Mouse (Mus musculus): ENCODE results near the gene Fads6.

Gene Fads6

GRCm38 (mm10) chr11:115314249-115314648 is 16.8 kb upstream of the Fads6 start:
- H3K9me3 ChIP-seq (ENCODE audit: low read length) = no peaks in the 10 kb centered on the region; the same call in 1 of the 2 replicates
- H3K27me3 ChIP-seq (ENCODE audit: insufficient read depth, low read length) = peaks cover 82% of the 10 kb centered on the region
- no peak overlapping the region for H3K4me3 ChIP-seq (replicated peaks; ENCODE audit: low read length)
- no peaks in the 10 kb centered on the region for H3K36me3 ChIP-seq (ENCODE audit: insufficient read depth, low read length)
- H3K4me1 ChIP-seq (replicated peaks; ENCODE audit: low read depth, low read length) = peaks cover 20% of the 10 kb centered on the region
- TF ChIP-seq POU5F1 (IDR thresholded peaks at IDR 0.05; ENCODE audit: borderline replicate concordance, low read length) (no peak), CTCF (conservative IDR thresholded peaks at IDR 0.05; ENCODE audit: low read length) (no peak), NANOG (IDR thresholded peaks at IDR 0.05; ENCODE audit: borderline replicate concordance, low read length) (no peak)

- TF ChIP-seq NANOG (IDR thresholded peaks at IDR 0.05; ENCODE audit: borderline replicate concordance, low read length) (no peak), POU5F1 (IDR thresholded peaks at IDR 0.05; ENCODE audit: borderline replicate concordance, low read length) (no peak), CTCF (conservative IDR thresholded peaks at IDR 0.05; ENCODE audit: low read length) (no peak)
- Histone ChIP-seq H3K9me3 (ENCODE audit: low read length) (no peaks in the 10 kb centered on the region), H3K4me3 (replicated peaks; ENCODE audit: low read length) (no peak overlapping the region), H3K36me3 (ENCODE audit: insufficient read depth, low read length) (no peaks in the 10 kb centered on the region), H3K27me3 (ENCODE audit: insufficient read depth, low read length) (peaks cover 62% of the 10 kb centered on the region), H3K4me1 (replicated peaks; ENCODE audit: low read depth, low read length) (peaks cover 15% of the 10 kb centered on the region)
These were observed 11.3 kb upstream of the Fads6 start for GRCm38 (mm10) chr11:115308781-115309180.

- no peaks in the 10 kb centered on the region for H3K36me3 ChIP-seq (ENCODE audit: insufficient read depth, low read length)
- no peak for TF ChIP-seq POU5F1 (IDR thresholded peaks at IDR 0.05; ENCODE audit: borderline replicate concordance, low read length)
- no peak for TF ChIP-seq NANOG (IDR thresholded peaks at IDR 0.05; ENCODE audit: borderline replicate concordance, low read length)
- TF ChIP-seq CTCF (conservative IDR thresholded peaks at IDR 0.05; ENCODE audit: low read length) = no peak
- no peaks in the 10 kb centered on the region for H3K9me3 ChIP-seq (ENCODE audit: low read length)
- H3K4me3 ChIP-seq (replicated peaks; ENCODE audit: low read length) = peak within 1 kb of the TSS; percentile 32; the same call in 1 of the 2 replicates
- H3K27me3 ChIP-seq (ENCODE audit: insufficient read depth, low read length) = peaks cover 44% of the 10 kb centered on the region
- peaks cover 15% of the 10 kb centered on the region for H3K4me1 ChIP-seq (replicated peaks; ENCODE audit: low read depth, low read length)
These were observed 9.4 kb upstream of the Fads6 start, which contains the start of gene Otop2 for GRCm38 (mm10) chr11:115306863-115307262. Gene Otop2, plus strand, starts transcription at chr11:115307163.

GRCm38 (mm10) chr11:115303167-115303566 is 5.7 kb upstream of the Fads6 start:
- H3K4me3 ChIP-seq (replicated peaks; ENCODE audit: low read length) = no peak overlapping the region
- TF ChIP-seq CTCF (conservative IDR thresholded peaks at IDR 0.05; ENCODE audit: low read length) (no peak), POU5F1 (IDR thresholded peaks at IDR 0.05; ENCODE audit: borderline replicate concordance, low read length) (no peak), NANOG (IDR thresholded peaks at IDR 0.05; ENCODE audit: borderline replicate concordance, low read length) (no peak)
- H3K36me3 ChIP-seq (ENCODE audit: insufficient read depth, low read length) = no peaks in the 10 kb centered on the region
- no peaks in the 10 kb centered on the region for H3K9me3 ChIP-seq (ENCODE audit: low read length)
- H3K27me3 ChIP-seq (ENCODE audit: insufficient read depth, low read length) = peaks cover 50% of the 10 kb centered on the region
- peaks cover 16% of the 10 kb centered on the region for H3K4me1 ChIP-seq (replicated peaks; ENCODE audit: low read depth, low read length)

GRCm38 (mm10) chr11:115301351-115301750 is 3.9 kb upstream of the Fads6 start:
- no peaks in the 10 kb centered on the region for H3K36me3 ChIP-seq (ENCODE audit: insufficient read depth, low read length)
- no peak for TF ChIP-seq POU5F1 (IDR thresholded peaks at IDR 0.05; ENCODE audit: borderline replicate concordance, low read length)
- no peak for TF ChIP-seq NANOG (IDR thresholded peaks at IDR 0.05; ENCODE audit: borderline replicate concordance, low read length)
- no peak for TF ChIP-seq CTCF (conservative IDR thresholded peaks at IDR 0.05; ENCODE audit: low read length)
- H3K4me3 ChIP-seq (replicated peaks; ENCODE audit: low read length) = no peak overlapping the region

GRCm38 (mm10) chr11:115300745-115301144 is 3.3 kb upstream of the Fads6 start:
- Histone ChIP-seq H3K9me3 (ENCODE audit: low read length) (no peaks in the 10 kb centered on the region), H3K27me3 (ENCODE audit: insufficient read depth, low read length) (peaks cover 54% of the 10 kb centered on the region), H3K4me1 (replicated peaks; ENCODE audit: low read depth, low read length) (peaks cover 24% of the 10 kb centered on the region), H3K36me3 (ENCODE audit: insufficient read depth, low read length) (no peaks in the 10 kb centered on the region), H3K4me3 (replicated peaks; ENCODE audit: low read length) (no peak overlapping the region)
- TF ChIP-seq CTCF (conservative IDR thresholded peaks at IDR 0.05; ENCODE audit: low read length) = peak; percentile 54
- TF ChIP-seq NANOG (IDR thresholded peaks at IDR 0.05; ENCODE audit: borderline replicate concordance, low read length) = no peak
- no peak for TF ChIP-seq POU5F1 (IDR thresholded peaks at IDR 0.05; ENCODE audit: borderline replicate concordance, low read length)

More at GRCm38 (mm10) chr11:115301351-115301750, 3.9 kb upstream of the Fads6 start:
- no peaks in the 10 kb centered on the region for H3K9me3 ChIP-seq (ENCODE audit: low read length)
- H3K27me3 ChIP-seq (ENCODE audit: insufficient read depth, low read length) = peaks cover 53% of the 10 kb centered on the region
- H3K4me1 ChIP-seq (replicated peaks; ENCODE audit: low read depth, low read length) = peaks cover 22% of the 10 kb centered on the region

GRCm38 (mm10) chr11:115298160-115298559 is 697 bp upstream of the Fads6 start:
- H3K9me3 ChIP-seq (ENCODE audit: low read length) = no peaks in the 10 kb centered on the region
- peaks cover 40% of the 10 kb centered on the region for H3K4me1 ChIP-seq (replicated peaks; ENCODE audit: low read depth, low read length)
- TF ChIP-seq POU5F1 (IDR thresholded peaks at IDR 0.05; ENCODE audit: borderline replicate concordance, low read length) (no peak), NANOG (IDR thresholded peaks at IDR 0.05; ENCODE audit: borderline replicate concordance, low read length) (no peak)
- 0 out of 2 replicates have a peak overlapping the region, but pooled peaks have one; percentile 76 for H3K4me3 ChIP-seq (replicated peaks; ENCODE audit: low read length)
- H3K36me3 ChIP-seq (ENCODE audit: insufficient read depth, low read length) = no peaks in the 10 kb centered on the region
- H3K27me3 ChIP-seq (ENCODE audit: insufficient read depth, low read length) = peaks cover 46% of the 10 kb centered on the region

GRCm38 (mm10) chr11:115296471-115297210 is 822 bp downstream of the Fads6 start:
- TF ChIP-seq NANOG (IDR thresholded peaks at IDR 0.05; ENCODE audit: borderline replicate concordance, low read length) (no peak), POU5F1 (IDR thresholded peaks at IDR 0.05; ENCODE audit: borderline replicate concordance, low read length) (no peak), CTCF (conservative IDR thresholded peaks at IDR 0.05; ENCODE audit: low read length) (no peak)
- no peaks in the 10 kb centered on the region for H3K9me3 ChIP-seq (ENCODE audit: low read length)
- H3K4me1 ChIP-seq (replicated peaks; ENCODE audit: low read depth, low read length) = peaks cover 54% of the 10 kb centered on the region
- H3K27me3 ChIP-seq (ENCODE audit: insufficient read depth, low read length) = peaks cover 46% of the 10 kb centered on the region
- peak overlapping the region; percentile 76 for H3K4me3 ChIP-seq (replicated peaks; ENCODE audit: low read length)
- no peaks in the 10 kb centered on the region for H3K36me3 ChIP-seq (ENCODE audit: insufficient read depth, low read length)

Measured in E14TG2a.4 (cell line).